Mouse (Mus musculus): ENCODE results near the gene Gclc. TPM values are rescaled to one million over a fixed set of nuclear protein-coding genes. Genes with fewer than 3 reads are reported as not detected.

Gene Gclc
- polyA plus RNA-seq, 1 experiment from 2014 or later: 19.6 TPM

DNA sequence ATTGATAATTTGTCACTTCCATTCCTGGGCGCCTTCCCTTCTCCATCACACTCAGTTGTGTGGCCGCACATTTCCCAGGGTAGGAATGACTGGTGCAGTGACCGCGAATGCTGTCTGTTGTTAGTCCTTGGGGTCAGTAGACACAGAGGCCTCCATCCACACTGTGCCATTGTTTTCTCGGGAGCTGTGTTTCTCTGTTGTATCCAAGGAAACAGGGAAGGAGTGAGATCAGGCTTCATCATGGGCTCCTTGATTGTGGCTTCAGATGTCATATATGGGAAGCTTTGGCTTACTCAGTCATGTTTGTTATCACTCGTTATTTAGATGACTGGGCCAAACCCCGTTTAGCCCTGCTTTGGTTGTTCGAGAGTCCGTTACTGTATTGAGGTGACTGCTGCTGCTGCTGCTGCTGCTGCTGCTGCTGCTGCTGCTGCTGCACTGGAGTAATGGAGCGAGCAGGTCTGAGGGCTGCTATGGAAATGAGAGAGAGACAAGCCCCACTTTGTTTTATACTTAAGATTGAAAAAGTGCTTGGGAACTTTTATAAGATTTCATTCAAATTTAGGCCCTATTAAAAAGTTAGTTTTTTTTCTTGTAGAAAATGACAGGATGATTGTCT lies 17.5 kb downstream of the Gclc start:
- no peak for ATAC-seq
- H3K27ac ChIP-seq (ENCODE audit: low read depth, low read length): no peak overlapping the region
- WGBS: 78% methylated on average over 10 of the region's 10 CpGs

DNA sequence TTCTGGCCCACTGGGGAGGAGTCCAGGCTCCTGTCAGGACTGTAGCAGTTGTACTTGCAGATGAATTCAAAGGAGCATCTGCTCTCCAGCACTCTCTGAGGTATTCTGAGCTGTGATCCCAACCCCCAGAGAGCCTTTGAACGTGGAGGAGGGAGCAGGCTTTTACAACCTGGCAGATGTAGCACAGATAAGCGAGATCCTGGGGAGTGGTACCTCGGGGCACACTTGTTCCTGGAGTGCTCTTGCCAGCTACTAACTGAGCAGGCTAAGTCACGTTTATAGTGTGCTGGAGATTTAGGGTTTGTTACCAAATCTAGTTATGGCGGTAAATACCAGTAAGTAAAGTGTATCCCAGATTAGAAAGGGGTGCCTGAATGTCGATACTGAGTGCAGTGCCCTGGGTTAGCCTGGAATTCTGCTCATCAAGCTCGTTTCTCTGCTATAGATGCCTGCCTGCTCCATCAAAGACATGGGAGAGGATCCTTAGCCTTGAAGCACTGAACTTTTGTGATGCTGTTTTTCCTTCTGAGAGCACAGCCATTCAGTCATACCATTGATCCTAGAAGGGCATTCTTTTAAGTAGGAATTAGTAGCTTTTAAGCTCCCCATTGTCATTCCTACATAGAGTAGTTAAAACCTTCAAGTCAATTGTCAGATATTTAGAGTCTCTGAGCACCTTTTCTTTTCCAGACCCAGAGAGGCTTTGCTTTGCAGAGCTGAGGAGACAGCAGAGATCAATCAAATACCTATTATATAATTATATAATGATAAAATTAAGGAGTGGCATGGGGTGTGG lies 22.6 kb downstream of the Gclc start:
- Histone ChIP-seq H3K9me3 (ENCODE audit: control insufficient read depth) (no peaks in the 10 kb centered on the region), H3K36me3 (ENCODE audit: control insufficient read depth, insufficient read depth) (peaks cover 27% of the 10 kb centered on the region; the same call in 1 of the 2 replicates), H3K4me3 (ENCODE audit: low read depth, low read length) (no peak overlapping the region), H3K27ac (ENCODE audit: low read depth, low read length) (no peak overlapping the region), H3K9ac (ENCODE audit: low read depth, low read length) (no peak overlapping the region), H3K4me1 (replicated peaks; ENCODE audit: control insufficient read depth, insufficient read depth, low read length) (0 out of 2 replicates have a peak, but pooled peaks cover 2% of the 10 kb centered on the region), H3K4me2 (replicated peaks; ENCODE audit: low read depth) (no peak overlapping the region), H3K27me3 (replicated peaks; ENCODE audit: control insufficient read depth, insufficient read depth, low read length) (no peaks in the 10 kb centered on the region)
- no peak for TF ChIP-seq CTCF (IDR thresholded peaks at IDR 0.05; ENCODE audit: low read depth)
- 0 out of 2 replicates have a peak, but pooled peaks have one; percentile 15 for ATAC-seq
- 38% methylated on average over 7 of the region's 7 CpGs for WGBS

More for the DNA sequence above, 17.5 kb downstream of the Gclc start:
- Histone ChIP-seq H3K4me3 (ENCODE audit: low read depth, low read length) (no peak overlapping the region), H3K4me1 (replicated peaks; ENCODE audit: control insufficient read depth, insufficient read depth, low read length) (no peaks in the 10 kb centered on the region), H3K9me3 (ENCODE audit: control insufficient read depth) (no peaks in the 10 kb centered on the region), H3K36me3 (ENCODE audit: control insufficient read depth, insufficient read depth) (0 out of 2 replicates have a peak, but pooled peaks cover 13% of the 10 kb centered on the region), H3K27me3 (replicated peaks; ENCODE audit: control insufficient read depth, insufficient read depth, low read length) (no peaks in the 10 kb centered on the region), H3K4me2 (replicated peaks; ENCODE audit: low read depth) (no peak overlapping the region), H3K9ac (ENCODE audit: low read depth, low read length) (no peak overlapping the region)
- TF ChIP-seq CTCF (IDR thresholded peaks at IDR 0.05; ENCODE audit: low read depth): no peak

GRCm38 (mm10) chr9:77777622-77778021 lies 23.3 kb downstream of the Gclc start:
- Histone ChIP-seq H3K9ac (ENCODE audit: low read depth, low read length) (no peak overlapping the region), H3K9me3 (ENCODE audit: control insufficient read depth) (no peaks in the 10 kb centered on the region), H3K4me3 (ENCODE audit: low read depth, low read length) (no peak overlapping the region), H3K36me3 (ENCODE audit: control insufficient read depth, insufficient read depth) (peaks cover 27% of the 10 kb centered on the region; the same call in 1 of the 2 replicates), H3K4me1 (replicated peaks; ENCODE audit: control insufficient read depth, insufficient read depth, low read length) (0 out of 2 replicates have a peak, but pooled peaks cover 2% of the 10 kb centered on the region), H3K27ac (ENCODE audit: low read depth, low read length) (no peak overlapping the region), H3K27me3 (replicated peaks; ENCODE audit: control insufficient read depth, insufficient read depth, low read length) (no peaks in the 10 kb centered on the region), H3K4me2 (replicated peaks; ENCODE audit: low read depth) (no peak overlapping the region)
- ATAC-seq: peak; percentile 52; the same call in 1 of the 2 replicates
- TF ChIP-seq CTCF (IDR thresholded peaks at IDR 0.05; ENCODE audit: low read depth): no peak
- 51% methylated on average over 5 of the region's 5 CpGs for WGBS

DNA sequence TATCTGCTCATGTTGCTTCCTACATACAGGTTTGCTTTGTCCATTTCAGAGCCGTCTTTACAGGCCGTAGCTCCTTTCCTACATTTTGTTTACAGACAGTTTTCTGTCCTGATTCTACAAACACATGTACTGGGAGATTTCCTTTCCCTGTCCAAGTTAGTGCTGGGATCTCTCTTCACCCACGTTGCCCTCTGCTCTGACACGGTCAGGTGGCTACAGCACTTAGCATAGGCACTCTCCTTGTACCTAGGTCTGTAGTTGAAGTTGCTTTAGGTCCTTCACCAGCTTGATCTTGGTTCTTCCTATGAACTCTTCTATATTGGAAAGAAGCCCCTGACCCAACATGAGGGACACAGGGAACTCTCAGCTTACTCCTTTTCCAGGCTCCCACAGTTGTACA lies 25.4 kb downstream of the Gclc start:
- ATAC-seq: no peak

GRCm38 (mm10) chr9:77781453-77782163 lies 27.3 kb downstream of the Gclc start:
- 0 out of 2 replicates have a peak overlapping the region, but pooled peaks have one; percentile 17 for H3K4me2 ChIP-seq (replicated peaks; ENCODE audit: low read depth)
- 22% methylated on average over 5 of the region's 5 CpGs for WGBS
- H3K4me3 ChIP-seq (ENCODE audit: low read depth, low read length): no peak overlapping the region
- no peaks in the 10 kb centered on the region for H3K27me3 ChIP-seq (replicated peaks; ENCODE audit: control insufficient read depth, insufficient read depth, low read length)
- 0 out of 2 replicates have a peak, but pooled peaks cover 2% of the 10 kb centered on the region for H3K4me1 ChIP-seq (replicated peaks; ENCODE audit: control insufficient read depth, insufficient read depth, low read length)
- no peak overlapping the region for H3K9ac ChIP-seq (ENCODE audit: low read depth, low read length)
- TF ChIP-seq CTCF (IDR thresholded peaks at IDR 0.05; ENCODE audit: low read depth): peak; percentile 76
- no peaks in the 10 kb centered on the region for H3K9me3 ChIP-seq (ENCODE audit: control insufficient read depth)
- peak overlapping the region; percentile 47 for H3K27ac ChIP-seq (ENCODE audit: low read depth, low read length)
- ATAC-seq: peak; percentile 42; the same call in 1 of the 2 replicates
- peaks cover 22% of the 10 kb centered on the region; the same call in 1 of the 2 replicates for H3K36me3 ChIP-seq (ENCODE audit: control insufficient read depth, insufficient read depth)

More for the DNA sequence above, 25.4 kb downstream of the Gclc start:
- Histone ChIP-seq H3K4me2 (replicated peaks; ENCODE audit: low read depth) (no peak overlapping the region), H3K9ac (ENCODE audit: low read depth, low read length) (no peak overlapping the region), H3K9me3 (ENCODE audit: control insufficient read depth) (no peaks in the 10 kb centered on the region), H3K27ac (ENCODE audit: low read depth, low read length) (no peak overlapping the region), H3K27me3 (replicated peaks; ENCODE audit: control insufficient read depth, insufficient read depth, low read length) (no peaks in the 10 kb centered on the region), H3K36me3 (ENCODE audit: control insufficient read depth, insufficient read depth) (peaks cover 27% of the 10 kb centered on the region; the same call in 1 of the 2 replicates), H3K4me3 (ENCODE audit: low read depth, low read length) (no peak overlapping the region), H3K4me1 (replicated peaks; ENCODE audit: control insufficient read depth, insufficient read depth, low read length) (0 out of 2 replicates have a peak, but pooled peaks cover 2% of the 10 kb centered on the region)
- WGBS: 87% methylated on average over 4 of the region's 4 CpGs
- TF ChIP-seq CTCF (IDR thresholded peaks at IDR 0.05; ENCODE audit: low read depth): no peak
